Mouse (Mus musculus): ENCODE data around the gene Gm21969.

The Gm21969 gene

DNA sequence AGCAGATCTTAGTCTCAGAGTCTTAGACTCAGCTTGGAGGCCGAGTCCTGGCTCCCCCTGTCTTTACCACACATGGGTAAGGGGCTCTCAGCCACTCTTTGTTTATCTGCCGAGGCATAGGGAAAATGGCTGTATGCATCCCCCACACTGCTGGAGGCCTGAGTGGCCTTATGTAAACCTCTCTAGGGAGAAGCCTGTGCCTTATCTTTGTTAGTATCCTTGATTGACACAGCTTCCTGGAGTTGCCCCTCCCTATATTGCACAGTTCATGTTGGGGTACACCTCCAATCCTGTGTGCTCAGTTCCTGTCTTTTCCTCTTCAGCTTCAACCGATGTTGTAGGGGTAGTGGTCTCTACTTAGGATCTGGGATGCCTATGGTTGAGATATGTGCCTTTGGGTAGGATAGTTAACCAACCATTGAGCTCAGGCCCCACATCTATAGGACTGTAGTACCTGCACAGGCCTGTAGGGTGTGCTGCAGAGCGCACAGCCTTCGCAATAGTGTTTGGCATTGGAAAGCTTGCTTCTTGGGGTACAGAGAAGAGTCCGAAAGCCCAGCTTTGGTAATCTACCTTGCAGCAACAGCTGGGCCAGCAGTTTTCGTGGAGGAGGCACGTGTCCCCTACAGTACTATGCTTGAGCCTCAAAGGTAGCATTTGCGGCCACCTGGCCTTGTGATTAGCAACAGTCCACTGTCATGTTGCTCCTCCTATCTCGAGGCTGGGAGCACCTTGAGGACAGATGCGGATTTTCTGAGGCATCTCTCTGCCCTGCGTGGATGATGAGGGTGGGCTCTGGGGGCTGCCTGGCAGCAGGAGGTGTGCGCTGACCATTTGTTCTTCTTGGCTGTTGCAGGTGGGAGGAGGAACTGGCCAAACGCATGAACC, at the start of gene Gm21969:
Gene Gm21969 (plus strand): TSS at position 830 of the 888 bp plus-strand sequence.
- DNase-seq: peak; percentile 80

- DNase-seq: no peak
These were observed 47.8 kb upstream of the Gm21969 start for GRCm38 (mm10) chr4:139555235-139555634.

GRCm38 (mm10) chr4:139555951-139556350, 47.0 kb upstream of the Gm21969 start:
- DNase-seq: peak; percentile 41

- no peak for DNase-seq
These were observed 34.6 kb upstream of the Gm21969 start for GRCm38 (mm10) chr4:139568361-139568760.

- DNase-seq: peak; percentile 47
These were observed 32.2 kb upstream of the Gm21969 start for GRCm38 (mm10) chr4:139570756-139571155.

DNA sequence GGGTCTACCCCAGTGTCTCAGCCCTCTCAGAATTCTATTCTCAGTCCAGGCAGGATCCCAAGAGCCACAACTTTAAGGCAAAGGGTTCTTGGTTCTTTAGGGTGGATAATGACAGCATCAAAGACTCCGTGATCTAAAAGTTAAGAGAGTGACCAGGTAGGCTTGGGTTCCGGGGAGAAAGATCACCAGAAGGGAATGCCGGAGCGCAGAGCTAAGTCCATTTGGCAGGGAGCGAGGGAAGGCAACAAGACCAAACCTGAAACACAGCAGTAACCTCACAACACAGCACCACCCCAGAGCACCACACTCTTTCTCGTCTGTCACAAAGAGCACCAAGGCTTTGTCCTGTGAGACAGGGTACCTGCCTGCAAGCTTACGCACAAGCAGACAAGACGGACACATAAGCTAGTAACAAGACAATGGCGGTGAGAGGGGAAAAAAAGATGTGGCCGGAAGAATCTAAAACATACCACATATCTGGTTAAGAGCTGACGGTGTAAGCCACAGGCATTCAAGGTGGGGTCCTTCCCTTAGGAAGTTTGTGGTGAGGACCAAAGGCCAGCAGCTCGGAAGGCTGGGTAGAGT, 30.0 kb upstream of the Gm21969 start:
- no peak for DNase-seq

DNA sequence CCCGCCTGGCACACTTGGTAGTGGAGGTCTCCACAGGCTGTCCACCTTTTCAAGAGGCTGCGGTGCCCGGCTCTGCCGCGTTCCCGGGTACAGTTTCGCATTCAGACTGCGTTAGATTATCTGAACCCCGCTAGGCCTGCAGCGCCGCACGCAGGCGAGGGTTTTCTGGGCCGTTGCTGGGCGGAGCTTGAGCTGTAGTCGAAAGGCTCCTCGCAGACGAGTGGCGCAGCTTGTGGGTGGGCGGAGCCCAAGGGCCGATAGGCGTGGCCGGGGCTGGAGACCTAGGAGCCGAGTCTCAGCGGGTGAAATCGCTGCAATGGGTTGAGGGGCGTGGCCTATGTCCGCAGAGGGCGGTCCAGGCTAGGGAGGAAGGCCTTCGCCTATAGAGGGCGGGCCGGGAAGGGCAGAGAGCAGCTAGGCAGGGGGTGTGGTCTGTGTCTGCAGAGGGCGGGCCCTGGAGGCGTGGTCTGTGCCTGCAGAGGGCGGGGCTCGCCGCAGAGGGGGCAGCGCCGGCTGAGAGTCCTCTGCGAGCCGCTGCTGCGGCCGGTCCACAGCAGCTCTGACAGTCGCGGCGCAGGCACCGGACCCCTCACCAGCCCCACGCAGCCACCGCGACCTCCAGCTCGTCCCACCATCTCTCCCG, 28.7 kb upstream of the Gm21969 start:
- peak; percentile 99 for DNase-seq

- peak; percentile 46 for DNase-seq
These were observed 27.9 kb upstream of the Gm21969 start for GRCm38 (mm10) chr4:139574799-139575672.

DNA sequence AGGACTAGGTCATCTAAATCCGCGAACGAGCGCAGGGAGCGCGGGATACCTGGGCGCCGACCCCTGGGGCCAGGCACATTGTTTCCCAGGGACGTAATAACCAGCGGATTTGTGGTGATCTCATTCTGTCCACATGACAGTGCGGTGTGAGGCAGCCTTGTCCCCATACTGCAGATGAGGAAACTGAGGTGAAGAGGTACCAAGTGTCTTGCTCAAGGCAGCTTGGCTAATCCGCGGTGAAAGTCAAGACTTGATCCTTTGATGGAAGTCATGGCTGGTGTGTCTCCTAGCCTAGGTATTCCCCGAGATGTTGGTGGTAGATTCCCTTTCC, 27.3 kb upstream of the Gm21969 start:
- DNase-seq: peak; percentile 62

DNA sequence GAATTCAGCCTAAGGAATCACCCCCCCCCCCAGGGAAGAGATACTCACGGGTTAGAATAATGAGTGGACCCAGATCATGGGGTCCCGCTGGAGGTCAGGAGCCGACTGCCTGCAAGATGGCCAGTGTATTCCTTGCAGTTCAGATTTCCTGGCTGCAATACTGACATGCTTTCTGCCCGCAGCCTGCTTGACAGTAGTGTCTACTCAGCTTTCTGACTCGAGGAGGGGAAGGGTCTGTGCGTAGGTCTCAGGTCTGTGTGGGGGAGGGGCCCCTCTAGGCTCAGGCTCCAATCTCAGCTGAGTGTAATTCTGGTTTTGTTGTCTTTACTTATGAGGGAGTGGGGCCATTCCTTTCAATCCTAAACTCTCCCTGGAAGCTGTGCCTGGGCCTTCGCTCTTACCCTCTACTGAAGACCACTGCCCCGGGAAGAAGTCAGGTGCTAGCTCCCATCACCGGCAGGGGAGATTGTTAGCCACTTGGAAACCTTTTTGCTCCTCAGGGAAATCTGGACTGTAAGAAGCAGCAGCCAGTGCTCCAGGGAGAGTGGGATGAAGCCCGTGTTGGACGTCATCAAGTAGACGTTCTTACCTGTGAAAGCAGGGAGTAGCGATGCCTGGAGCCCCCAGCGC, 26.6 kb upstream of the Gm21969 start:
- DNase-seq: no peak

GRCm38 (mm10) chr4:139577006-139577405, 26.0 kb upstream of the Gm21969 start:
- DNase-seq: no peak

GRCm38 (mm10) chr4:139578389-139578788, 24.6 kb upstream of the Gm21969 start:
- no peak for DNase-seq

- DNase-seq: peak; percentile 60
These were observed 24.0 kb upstream of the Gm21969 start for GRCm38 (mm10) chr4:139579003-139579402.

- no peak for DNase-seq
These were observed 23.5 kb upstream of the Gm21969 start for GRCm38 (mm10) chr4:139579466-139579865.

DNA sequence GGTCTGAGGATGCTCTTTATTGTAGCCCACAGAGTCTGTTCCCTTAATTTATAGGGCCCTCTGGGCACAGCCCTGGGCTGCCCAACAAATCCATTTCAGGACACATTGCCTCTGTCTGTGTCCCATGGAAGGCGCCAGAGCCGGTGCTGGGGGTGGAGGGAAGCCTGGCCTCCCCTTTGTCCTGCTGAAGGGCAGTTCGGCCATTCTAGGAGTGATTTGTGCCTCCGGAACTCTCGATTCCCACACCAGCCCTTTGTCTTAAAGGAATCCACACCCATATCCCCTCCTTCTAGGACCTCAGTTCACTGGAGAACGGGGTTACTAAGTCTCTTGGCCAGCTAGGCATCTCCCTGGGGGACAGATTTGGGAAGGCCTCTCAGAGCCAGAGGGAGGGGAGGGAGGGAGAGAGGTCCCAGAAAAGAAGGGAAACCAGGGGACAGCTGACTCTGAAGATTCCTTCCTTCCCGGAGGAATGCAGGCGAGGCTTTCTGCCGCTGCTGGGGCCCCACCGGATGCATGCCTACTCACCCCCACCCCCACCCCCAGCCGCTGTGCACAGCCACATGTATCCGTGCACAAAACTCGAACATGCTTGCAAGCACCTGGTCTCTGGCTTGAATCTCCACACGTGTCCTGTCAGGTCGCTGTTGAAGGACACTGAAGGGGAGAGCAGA, 22.2 kb upstream of the Gm21969 start:
- peak; percentile 28 for DNase-seq

- DNase-seq: peak; percentile 72
These were observed 21.4 kb upstream of the Gm21969 start for GRCm38 (mm10) chr4:139581427-139582051.

- DNase-seq: no peak
These were observed 20.6 kb upstream of the Gm21969 start for GRCm38 (mm10) chr4:139582346-139582745.

- no peak for DNase-seq
These were observed 20.1 kb upstream of the Gm21969 start for GRCm38 (mm10) chr4:139582903-139583302.

GRCm38 (mm10) chr4:139583629-139584245, 19.2 kb upstream of the Gm21969 start:
- no peak for DNase-seq

DNA sequence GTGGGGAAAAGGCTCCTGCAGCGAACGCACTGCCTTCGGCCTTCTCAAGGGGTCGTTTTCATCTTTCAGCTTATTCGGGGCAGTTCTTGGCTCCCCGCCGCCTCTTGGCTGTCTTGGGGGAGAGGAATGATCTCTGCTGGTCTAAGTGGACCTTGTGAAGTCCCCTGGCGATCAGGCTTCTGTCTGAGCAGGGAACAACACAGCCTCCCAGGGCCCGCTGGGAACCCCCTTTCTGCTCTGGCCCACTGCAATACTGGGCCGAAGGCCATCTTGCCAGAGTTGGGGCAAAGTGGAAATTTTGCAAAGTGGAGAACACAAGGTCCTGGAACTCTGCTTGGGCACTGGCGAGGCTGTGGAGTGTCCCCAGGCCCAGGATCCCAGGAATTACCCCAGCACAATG, 18.3 kb upstream of the Gm21969 start:
- DNase-seq: no peak

GRCm38 (mm10) chr4:139585713-139586112, 17.3 kb upstream of the Gm21969 start:
- peak; percentile 51 for DNase-seq

All from lung, postnatal 36 days (tissue).